ENCODE assay signal across 8 mouse cellular contexts in genomic region chr13:21734010-21734905, GRCm38 (mm10). TPM values are rescaled to one million over a fixed set of nuclear protein-coding genes. Genes with fewer than 3 reads are reported as not detected.
DNase-seq lines count a peak whose midpoint lies in the region; TF ChIP-seq lines count a peak whose summit lies in the region.

No protein-coding gene starts in this region.

- H3K4me3 ChIP-seq in cortical plate, adult 2 months (ENCODE audit: insufficient read depth, low read length): peak overlapping the region; percentile 51

- intact Hi-C loops in left cerebral cortex, postnatal 36 days (cut with DNase I): loop anchor here (1.0 kb wide), 1 partner anchor 17 kb away; no protein-coding TSS in a partner anchor

- peak; percentile 81 for TF ChIP-seq CTCF in cortical plate, adult 2 months (IDR thresholded peaks at IDR 0.05; ENCODE audit: extremely low read depth, insufficient read depth, low read length)

- no peaks in the 10 kb centered on the region; the same call in 1 of the 2 replicates for H3K4me1 ChIP-seq in cortical plate, adult 2 months (ENCODE audit: control insufficient read depth, insufficient read depth, low read length)

- TF ChIP-seq POLR2A in cortical plate, adult 2 months (IDR thresholded peaks at IDR 0.05; ENCODE audit: extremely low read depth, insufficient read depth, low read length): no peak

- DNase-seq in urinary bladder, adult 18-20 months (ENCODE audit: low spot score in 2 of 2): peak; percentile 35 to 74
- no peak for DNase-seq in urinary bladder, postnatal 10 days (ENCODE audit: low spot score)
- peak; percentile 54 for DNase-seq in gastrocnemius, postnatal 10 days
- peak; percentile 98 for DNase-seq in hindlimb bud, embryonic 11.5 days (ENCODE audit: extremely low spot score, low read depth, low spot score)
- peak; percentile 57 to 59 for DNase-seq in left cerebral cortex, postnatal 36 days (ENCODE audit: low spot score in 2 of 2)
- peak; percentile 95 for DNase-seq in mesoderm, embryonic 11.5 days (ENCODE audit: low read depth, low spot score)
- peak; percentile 30 to 60 for DNase-seq in spleen, adult 18-20 months

- H3K27ac ChIP-seq in cortical plate, adult 2 months (ENCODE audit: insufficient read depth, low read length): no peak overlapping the region

RNA-seq across cellular contexts. Expression of gene Hist1h4j, which starts 0.6 kb away (rescaled TPM):
- 2.3 and 2.4 TPM in 2 replicates for polyA plus RNA-seq in cortical plate, adult 2 months (2012; rRNA removed)
- 10 to 100 TPM; 32.2 to 32.7 TPM for total RNA-seq in gastrocnemius, postnatal 10 days (2021)
- 10 to 100 TPM; 16.7 to 20.3 TPM for total RNA-seq in left cerebral cortex, postnatal 36 days (2021)

RNA-seq across cellular contexts. Expression of gene Hist1h2bm, which starts 12.4 kb away (rescaled TPM):
- polyA plus RNA-seq in cortical plate, adult 2 months (2012; rRNA removed): 0.77 TPM in 1 of 2 replicates, not detected in the other
- total RNA-seq in gastrocnemius, postnatal 10 days (2021): 10 to 100 TPM; 50.7 to 68.7 TPM
- total RNA-seq in left cerebral cortex, postnatal 36 days (2021): 1 to 10 TPM; 4.0 to 5.5 TPM

RNA-seq across cellular contexts. Expression of gene Hist1h4k, which starts 16.0 kb away (rescaled TPM):
- polyA plus RNA-seq in cortical plate, adult 2 months (2012; rRNA removed): 11.0 and 14.4 TPM in 2 replicates
- total RNA-seq in gastrocnemius, postnatal 10 days (2021): 100 to 1,000 TPM; 439 to 508 TPM
- 100 to 1,000 TPM; 409 to 465 TPM for total RNA-seq in left cerebral cortex, postnatal 36 days (2021)

RNA-seq across cellular contexts. Expression of gene Hist1h3h, which starts 16.8 kb away (rescaled TPM):
- polyA plus RNA-seq in cortical plate, adult 2 months (2012; rRNA removed): 0.91 and 3.1 TPM in 2 replicates
- 100 to 1,000 TPM; 240 to 265 TPM for total RNA-seq in gastrocnemius, postnatal 10 days (2021)
- total RNA-seq in left cerebral cortex, postnatal 36 days (2021): 10 to 100 TPM; 73.2 to 76.4 TPM

RNA-seq across cellular contexts. Expression of gene Hist1h2ai, which starts 18.0 kb away (rescaled TPM):
- polyA plus RNA-seq in cortical plate, adult 2 months (2012; rRNA removed): 1.5 and 1.7 TPM in 2 replicates
- 100 to 1,000 TPM; 125 TPM for total RNA-seq in gastrocnemius, postnatal 10 days (2021)
- 10 to 100 TPM; 26.5 to 66.3 TPM for total RNA-seq in left cerebral cortex, postnatal 36 days (2021)

Comparison
In these comparisons a context has a peak if more than half of its experiments do, and no peak if none do; other contexts are left out.
1. RNA of gene Hist1h2bm, which starts 12.4 kb away (total RNA-seq): 50.7 to 68.7 TPM in gastrocnemius, postnatal 10 days; 4.0 to 5.5 TPM in left cerebral cortex, postnatal 36 days; every median in the first group is over 4 times any median in the second.